Mouse (Mus musculus) intestine, embryonic 16.5 days (tissue): ENCODE data around the gene Art1. TPM values are rescaled to one million over a fixed set of nuclear protein-coding genes. Genes with fewer than 3 reads are reported as not detected.
A peak's percentile ranks its signal among the peaks of the same experiment; 100 is the strongest.

Source experiments
- ATAC-seq: fragments of 200-750 bp; cut with Nextera tagmentation; 2 replicates; pipeline ENCODE4 v1.8.0; 2017; ENCODE audit warnings: moderate TSS enrichment, moderate library complexity
- H3K27ac ChIP-seq: fragments of 300-500 bp; sonication (generic); 2 replicates; pipeline ENCODE4 v1.5.1; 2014; ENCODE audit warnings: mild to moderate bottlenecking, low read length
- H3K27me3 ChIP-seq: fragments of 300-500 bp; sonication (generic); replicated peaks from 2 replicates; pipeline ENCODE4 v1.6.1; 2014; ENCODE audit warnings: low read length, control low read depth, mixed read lengths; ENCODE audit not compliant: control insufficient read depth, insufficient read depth
- H3K36me3 ChIP-seq: fragments of 300-500 bp; sonication (generic); 2 replicates; pipeline ENCODE4 v1.6.1; 2014; ENCODE audit warnings: low read length, control low read depth; ENCODE audit not compliant: control insufficient read depth, insufficient read depth
- H3K4me1 ChIP-seq: fragments of 300-500 bp; sonication (generic); 2 replicates; pipeline ENCODE4 v1.6.1; 2014; ENCODE audit warnings: low read length, control low read depth, mixed read lengths; ENCODE audit not compliant: control insufficient read depth, insufficient read depth
- H3K4me2 ChIP-seq: fragments of 300-500 bp; sonication (generic); 2 replicates; pipeline ENCODE4 v1.6.1; 2014; ENCODE audit warnings: low read depth, low read length, control low read depth
- H3K4me3 ChIP-seq: fragments of 300-500 bp; sonication (generic); 2 replicates; pipeline ENCODE4 v1.5.1; 2014; ENCODE audit warnings: mild to moderate bottlenecking, low read length
- H3K9ac ChIP-seq: fragments of 300-500 bp; sonication (generic); 2 replicates; pipeline ENCODE4 v1.6.1; 2014; ENCODE audit warnings: low read depth, low read length
- H3K9me3 ChIP-seq: fragments of 300-500 bp; sonication (generic); 2 replicates; pipeline ENCODE4 v1.6.1; 2016; ENCODE audit warnings: low read length, control low read depth; ENCODE audit not compliant: control insufficient read depth
- WGBS: fragments of 180-500 bp; shearing (Covaris S2); extraction: QIAGEN DNeasy Blood & Tissue Kit; methylation state at CpG from one replicate; pipeline ENCODE4 v1.1.7; 2014; 5-methylcytosine and 5-hydroxymethylcytosine counted together
- polyA plus RNA-seq: library from polyadenylated mRNA; unstranded; fragments of >200 nt; fragmentation: Nextera tagmentation; extraction: Ambion mirVana; gene quantifications from 2 replicates; pipeline ENCODE4 v1.2.1, GENCODE M21; 2015

Art1 gene
- 0.18 and 0.22 TPM in 2 replicates for polyA plus RNA-seq

- peaks cover 13% of the 10 kb centered on the region for H3K4me1 ChIP-seq
- no peak within 1 kb of the TSS; the same call in 1 of the 2 replicates for H3K27ac ChIP-seq
- H3K4me2 ChIP-seq: no peak within 1 kb of the TSS
- no peak within 1 kb of the TSS for H3K4me3 ChIP-seq
- WGBS: 67% methylated on average over 5 of the region's 5 CpGs
- H3K27me3 ChIP-seq: no peaks in the 10 kb centered on the region
- ATAC-seq: no peak
- no peaks in the 10 kb centered on the region for H3K36me3 ChIP-seq
- H3K9me3 ChIP-seq: no peaks in the 10 kb centered on the region
- H3K9ac ChIP-seq: no peak within 1 kb of the TSS
These were observed at the start of gene Art1 for GRCm38 (mm10) chr7:102101487-102101886. Gene Art1 (plus strand): TSS chr7:102101743.

DNA sequence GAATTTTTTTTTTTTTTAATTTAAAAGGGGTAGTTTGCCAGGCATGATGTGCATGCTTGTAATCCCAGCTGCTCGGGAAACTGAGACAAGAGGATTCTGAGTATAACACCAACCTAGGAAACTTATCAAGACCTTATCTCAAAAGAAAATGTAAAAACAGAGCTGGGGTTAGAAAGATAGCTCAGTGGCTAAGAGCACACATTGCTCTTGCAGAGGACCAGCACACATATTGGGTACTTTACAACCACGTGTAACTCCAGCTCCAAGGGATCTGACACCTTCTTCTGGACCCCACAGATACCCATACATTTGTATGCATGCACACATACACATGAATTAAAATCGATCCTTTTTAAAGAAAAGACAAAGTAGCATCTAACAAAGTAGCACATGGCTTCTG, 40.2 kb upstream of the Art1 start:
- no peak for ATAC-seq
- no peak overlapping the region for H3K27ac ChIP-seq
- no peaks in the 10 kb centered on the region for H3K9me3 ChIP-seq
- no peak overlapping the region for H3K9ac ChIP-seq
- H3K27me3 ChIP-seq: no peaks in the 10 kb centered on the region
- no peak overlapping the region for H3K4me3 ChIP-seq
- peaks cover 21% of the 10 kb centered on the region for H3K4me1 ChIP-seq
- H3K36me3 ChIP-seq: no peaks in the 10 kb centered on the region
- 79% methylated on average over 3 of the region's 3 CpGs for WGBS
- no peak overlapping the region for H3K4me2 ChIP-seq

DNA sequence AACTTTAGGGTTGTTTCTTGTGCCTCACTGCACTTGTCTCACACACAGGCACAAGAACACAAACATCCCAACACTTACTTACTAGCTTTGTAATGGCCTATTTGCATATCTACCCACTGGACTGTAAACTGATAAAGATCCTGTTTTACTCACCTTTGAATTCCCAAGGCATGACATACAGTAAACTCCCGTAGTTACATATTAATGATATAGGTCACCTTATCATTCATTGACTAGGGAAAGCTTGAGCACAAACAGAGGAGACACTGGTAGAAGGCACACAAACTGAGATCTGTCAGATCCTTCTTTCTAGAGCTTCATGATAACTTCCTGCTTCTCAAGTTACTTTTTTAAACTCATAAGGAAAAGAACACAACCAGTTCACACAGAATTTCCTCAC, 39.3 kb upstream of the Art1 start:
- Histone ChIP-seq H3K27me3 (no peaks in the 10 kb centered on the region), H3K4me3 (no peak overlapping the region), H3K9ac (no peak overlapping the region), H3K4me2 (peak overlapping the region; percentile 28; the same call in 1 of the 2 replicates), H3K36me3 (no peaks in the 10 kb centered on the region), H3K27ac (0 out of 2 replicates have a peak overlapping the region, but pooled peaks have one; percentile 5), H3K9me3 (no peaks in the 10 kb centered on the region), H3K4me1 (peaks cover 24% of the 10 kb centered on the region)
- WGBS: 70% methylated on average over 1 of the region's 1 CpGs
- peak; percentile 42 for ATAC-seq

GRCm38 (mm10) chr7:102063891-102064290, 37.7 kb upstream of the Art1 start:
- Histone ChIP-seq H3K4me1 (peaks cover 24% of the 10 kb centered on the region), H3K9me3 (no peaks in the 10 kb centered on the region), H3K27me3 (no peaks in the 10 kb centered on the region), H3K9ac (0 out of 2 replicates have a peak overlapping the region, but pooled peaks have one; percentile 59), H3K36me3 (no peaks in the 10 kb centered on the region), H3K4me3 (peak overlapping the region; percentile 57), H3K27ac (peak overlapping the region; percentile 42; the same call in 1 of the 2 replicates), H3K4me2 (peak overlapping the region; percentile 58)
- 70% methylated on average over 9 of the region's 9 CpGs for WGBS
- no peak for ATAC-seq

DNA sequence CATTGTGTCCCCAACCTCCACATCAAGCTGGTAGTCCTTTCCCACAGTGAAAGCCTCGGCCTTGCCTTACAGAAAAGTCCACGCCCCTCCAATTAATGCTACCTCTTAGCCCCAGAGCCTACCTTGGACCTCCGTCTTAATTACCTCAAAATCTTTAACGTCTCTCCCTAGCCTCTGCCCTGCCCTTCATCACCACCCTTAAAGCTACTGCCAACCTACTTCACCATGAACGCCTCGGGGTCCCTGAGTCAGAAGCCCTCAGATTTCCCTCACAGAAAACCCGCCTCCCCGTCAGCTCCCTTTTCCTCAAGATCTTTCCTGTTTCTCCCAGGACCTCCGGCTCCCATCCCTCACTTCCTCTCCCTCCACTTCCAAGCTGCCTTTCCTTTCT, 36.9 kb upstream of the Art1 start:
- WGBS: under 1% methylated on average over 9 of the region's 9 CpGs
- ATAC-seq: peak; percentile 25
- H3K27ac ChIP-seq: peak overlapping the region; percentile 3; the same call in 1 of the 2 replicates

GRCm38 (mm10) chr7:102065046-102065891, 36.3 kb upstream of the Art1 start, which contains the start of the genes Rnf121, Xndc1 and Xntrpc:
Gene Rnf121 (minus strand): TSS chr7:102065469.
Gene Xndc1 (plus strand): TSS chr7:102065511.
Gene Xntrpc (plus strand): TSS chr7:102065713.
- H3K4me2 ChIP-seq: peak within 1 kb of the TSS; percentile 61
- no peaks in the 10 kb centered on the region for H3K36me3 ChIP-seq
- peak; percentile 97 for ATAC-seq
- H3K27ac ChIP-seq: peak within 1 kb of the TSS; percentile 73
- H3K4me3 ChIP-seq: peak within 1 kb of the TSS; percentile 57
- H3K27me3 ChIP-seq: no peaks in the 10 kb centered on the region
- H3K9me3 ChIP-seq: no peaks in the 10 kb centered on the region
- H3K4me1 ChIP-seq: peaks cover 20% of the 10 kb centered on the region
- peak within 1 kb of the TSS; percentile 59 for H3K9ac ChIP-seq
- WGBS: under 1% methylated on average over 56 of the region's 56 CpGs

More for the DNA sequence above, 36.9 kb upstream of the Art1 start:
- peak overlapping the region; percentile 58 for H3K4me2 ChIP-seq
- H3K4me1 ChIP-seq: peaks cover 24% of the 10 kb centered on the region
- H3K36me3 ChIP-seq: no peaks in the 10 kb centered on the region
- no peaks in the 10 kb centered on the region for H3K27me3 ChIP-seq
- H3K9ac ChIP-seq: peak overlapping the region; percentile 59
- H3K4me3 ChIP-seq: peak overlapping the region; percentile 57
- no peaks in the 10 kb centered on the region for H3K9me3 ChIP-seq

- H3K4me2 ChIP-seq: peak overlapping the region; percentile 61
- no peak for ATAC-seq
- no peaks in the 10 kb centered on the region for H3K27me3 ChIP-seq
- no peaks in the 10 kb centered on the region for H3K9me3 ChIP-seq
- 56% methylated on average over 6 of the region's 6 CpGs for WGBS
- peak overlapping the region; percentile 57 for H3K4me3 ChIP-seq
- H3K27ac ChIP-seq: no peak overlapping the region
- peaks cover 20% of the 10 kb centered on the region for H3K4me1 ChIP-seq
- peak overlapping the region; percentile 54 for H3K9ac ChIP-seq
- no peaks in the 10 kb centered on the region for H3K36me3 ChIP-seq
These were observed 35.2 kb upstream of the Art1 start for GRCm38 (mm10) chr7:102066363-102066762.

DNA sequence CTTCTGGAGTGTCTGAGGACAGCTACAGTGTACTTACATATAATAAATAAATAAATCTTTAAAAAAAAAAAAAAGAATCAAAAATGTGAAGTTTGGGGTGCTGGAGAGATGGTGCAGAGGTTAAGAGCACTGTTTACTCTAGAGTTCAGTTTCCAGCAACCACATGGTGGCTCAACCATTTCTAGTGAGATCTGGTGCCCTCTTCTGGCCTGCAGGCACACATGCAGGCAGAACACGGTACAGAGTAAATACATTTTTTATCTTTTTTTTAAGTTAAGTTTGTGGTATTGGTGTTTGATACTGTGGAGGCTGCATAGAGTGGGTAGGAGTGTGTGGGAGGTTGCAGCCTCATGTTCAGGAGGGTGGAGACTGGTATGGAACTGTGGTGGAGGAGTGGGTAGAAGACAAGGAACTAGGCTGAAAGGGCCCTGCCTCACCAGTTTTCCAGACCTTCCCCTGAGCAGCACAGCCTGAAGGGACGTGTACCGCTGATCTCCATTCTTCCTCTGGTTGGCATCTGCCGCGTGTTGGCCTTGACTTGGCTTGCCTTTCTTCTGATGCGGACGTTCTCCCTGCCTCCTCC, 24.7 kb upstream of the Art1 start:
- Histone ChIP-seq H3K4me1 (no peaks in the 10 kb centered on the region), H3K36me3 (peaks cover 18% of the 10 kb centered on the region; the same call in 1 of the 2 replicates), H3K27me3 (no peaks in the 10 kb centered on the region), H3K9ac (no peak overlapping the region), H3K4me3 (no peak overlapping the region), H3K4me2 (no peak overlapping the region), H3K9me3 (no peaks in the 10 kb centered on the region), H3K27ac (no peak overlapping the region)
- 85% methylated on average over 7 of the region's 7 CpGs for WGBS
- ATAC-seq: no peak

GRCm38 (mm10) chr7:102078517-102078916, 23.0 kb upstream of the Art1 start:
- 0 out of 2 replicates have a peak, but pooled peaks have one; percentile 31 for ATAC-seq

More at GRCm38 (mm10) chr7:102078517-102078916, 23.0 kb upstream of the Art1 start:
- Histone ChIP-seq H3K36me3 (peaks cover 23% of the 10 kb centered on the region), H3K4me1 (no peaks in the 10 kb centered on the region), H3K27ac (no peak overlapping the region), H3K9ac (no peak overlapping the region), H3K27me3 (no peaks in the 10 kb centered on the region), H3K4me2 (no peak overlapping the region), H3K4me3 (no peak overlapping the region), H3K9me3 (no peaks in the 10 kb centered on the region)
- WGBS: 69% methylated on average over 7 of the region's 7 CpGs
